Mouse (Mus musculus) erythroblast, embryonic 14.5 days (primary cell): ENCODE results near the gene Fis1. TPM values are rescaled to one million over a fixed set of nuclear protein-coding genes. Genes with fewer than 3 reads are reported as not detected.

ENCODE experiments used
- H3K27me3 ChIP-seq: 2 replicates; pipeline ENCODE4 v1.6.1; 2012; ENCODE audit warnings: inconsistent platforms; ENCODE audit not compliant: control insufficient read depth
- H3K36me3 ChIP-seq: 2 replicates; pipeline ENCODE4 v1.6.1; 2012; ENCODE audit warnings: mild to moderate bottlenecking, inconsistent platforms; ENCODE audit not compliant: control insufficient read depth
- H3K4me1 ChIP-seq: 2 replicates; pipeline ENCODE4 v1.6.1; 2012; ENCODE audit warnings: inconsistent platforms; ENCODE audit not compliant: control insufficient read depth
- H3K4me3 ChIP-seq: replicated peaks from 2 replicates; pipeline ENCODE3; 2012; ENCODE audit warnings: moderate library complexity, mild to moderate bottlenecking, inconsistent platforms
- H3K9me3 ChIP-seq: 2 replicates; pipeline ENCODE4 v1.6.1; 2012; ENCODE audit warnings: low read length, inconsistent platforms, mixed read lengths; ENCODE audit not compliant: control insufficient read depth
- GATA1 ChIP-seq: IDR thresholded peaks from 2 replicates; pipeline ENCODE4 v1.6.1; 2012; ENCODE audit warnings: low read length, inconsistent platforms, mixed read lengths
- TAL1 ChIP-seq: IDR thresholded peaks from 3 replicates; pipeline ENCODE4 v1.6.1; 2012; ENCODE audit warnings: low read length, inconsistent platforms, mixed read lengths
- polyA plus RNA-seq: library from polyadenylated mRNA; stranded (reverse); fragments of >175 nt; gene quantifications from 2 replicates; pipeline ENCODE4 v1.2.3, GENCODE M21; 2012

The Fis1 gene
- polyA plus RNA-seq, 1 experiment = 325 TPM

DNA sequence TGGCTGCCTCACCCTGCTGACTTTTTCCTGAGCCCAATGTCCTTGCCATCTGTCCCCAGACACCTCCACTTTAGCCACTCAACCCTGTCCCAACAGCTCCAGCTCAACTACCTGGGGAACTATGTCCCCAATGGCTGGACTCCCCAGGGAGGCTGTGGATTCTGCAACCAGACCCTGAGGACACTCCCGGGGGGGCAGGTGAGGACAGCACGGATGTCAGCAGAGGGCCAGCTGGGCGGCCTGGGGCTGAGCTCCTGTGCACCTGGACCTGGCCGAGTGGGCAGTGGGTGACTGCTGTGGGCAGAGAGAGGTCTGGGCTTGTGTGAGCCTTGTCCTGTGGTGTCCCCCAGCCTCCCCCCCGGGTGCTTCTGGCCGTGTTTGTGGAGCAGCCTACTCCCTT, 36.7 kb downstream of the Fis1 start:
- Histone ChIP-seq H3K4me1 (peaks cover 38% of the 10 kb centered on the region), H3K9me3 (no peaks in the 10 kb centered on the region), H3K27me3 (no peaks in the 10 kb centered on the region), H3K36me3 (peaks cover 62% of the 10 kb centered on the region), H3K4me3 (no peak overlapping the region)
- TF ChIP-seq TAL1 (no peak), GATA1 (no peak)

DNA sequence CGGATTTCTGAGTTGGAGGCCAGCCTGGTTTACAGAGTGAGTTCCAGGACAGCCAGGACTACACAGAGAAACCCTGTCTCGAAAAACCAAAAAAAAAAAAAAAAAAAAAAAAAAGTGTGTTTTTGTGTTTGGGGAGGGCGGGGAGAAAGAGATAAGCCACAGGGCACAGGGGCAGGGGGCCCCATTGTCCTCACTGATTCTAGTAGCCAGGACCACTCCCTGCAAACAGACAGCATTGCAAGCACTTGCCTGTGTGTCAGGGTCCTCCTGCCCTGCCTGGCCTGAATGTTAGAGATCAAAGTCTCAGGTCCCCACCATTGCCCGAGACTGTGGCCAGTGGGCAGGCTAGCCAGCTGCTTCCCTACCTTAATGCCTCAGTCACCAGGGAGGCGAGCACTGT, 46.4 kb downstream of the Fis1 start:
- Histone ChIP-seq H3K4me3 (no peak overlapping the region), H3K27me3 (no peaks in the 10 kb centered on the region), H3K9me3 (no peaks in the 10 kb centered on the region), H3K4me1 (peaks cover 18% of the 10 kb centered on the region), H3K36me3 (peaks cover 16% of the 10 kb centered on the region)
- TF ChIP-seq TAL1 (no peak), GATA1 (no peak)

DNA sequence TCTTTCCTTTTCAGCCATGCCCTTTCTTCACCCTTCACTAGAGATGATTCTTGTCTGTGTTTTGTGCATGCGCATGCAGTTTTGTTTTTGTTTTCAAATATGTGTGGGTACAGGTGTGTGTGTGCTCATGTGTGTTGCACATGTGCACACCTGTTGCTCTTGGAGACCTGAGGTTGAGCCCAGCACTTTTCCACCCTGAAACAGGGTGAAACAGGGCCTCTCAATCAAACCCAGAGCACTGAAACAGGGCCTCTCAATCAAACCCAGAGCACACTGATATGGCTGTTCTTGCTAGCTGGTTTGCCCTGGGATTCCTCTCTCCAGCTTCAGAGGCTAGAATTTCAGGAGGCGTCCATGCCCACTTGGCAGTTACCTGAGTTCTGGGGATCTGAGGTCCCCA, 47.5 kb downstream of the Fis1 start:
- H3K4me1 ChIP-seq = peaks cover 18% of the 10 kb centered on the region
- no peak for TF ChIP-seq TAL1
- no peak for TF ChIP-seq GATA1
- H3K27me3 ChIP-seq = no peaks in the 10 kb centered on the region
- H3K36me3 ChIP-seq = peaks cover 5% of the 10 kb centered on the region
- no peak overlapping the region for H3K4me3 ChIP-seq
- no peaks in the 10 kb centered on the region for H3K9me3 ChIP-seq

DNA sequence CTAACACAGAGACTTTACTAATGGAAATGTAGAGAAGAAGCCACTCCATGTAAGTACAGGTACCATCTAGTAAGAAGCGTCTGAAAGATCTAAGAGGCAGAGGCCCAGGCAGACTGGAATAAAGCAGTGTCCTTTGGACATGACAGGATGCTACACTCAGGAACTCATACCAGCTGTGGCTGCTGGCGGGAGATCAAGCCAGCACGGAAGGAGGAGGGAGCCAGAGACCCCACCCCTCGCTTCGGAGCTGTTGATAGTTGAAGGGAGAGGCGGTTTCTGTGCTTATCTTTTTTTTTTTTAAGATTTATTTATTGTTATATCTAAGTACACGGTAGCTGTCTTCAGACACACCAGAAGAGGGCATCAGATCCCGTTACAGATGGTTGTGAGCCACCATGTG, 54.2 kb downstream of the Fis1 start:
- Histone ChIP-seq H3K4me3 (no peak overlapping the region), H3K9me3 (no peaks in the 10 kb centered on the region), H3K36me3 (no peaks in the 10 kb centered on the region), H3K27me3 (peaks cover 16% of the 10 kb centered on the region), H3K4me1 (no peaks in the 10 kb centered on the region)
- no peak for TF ChIP-seq TAL1
- TF ChIP-seq GATA1 = no peak

DNA sequence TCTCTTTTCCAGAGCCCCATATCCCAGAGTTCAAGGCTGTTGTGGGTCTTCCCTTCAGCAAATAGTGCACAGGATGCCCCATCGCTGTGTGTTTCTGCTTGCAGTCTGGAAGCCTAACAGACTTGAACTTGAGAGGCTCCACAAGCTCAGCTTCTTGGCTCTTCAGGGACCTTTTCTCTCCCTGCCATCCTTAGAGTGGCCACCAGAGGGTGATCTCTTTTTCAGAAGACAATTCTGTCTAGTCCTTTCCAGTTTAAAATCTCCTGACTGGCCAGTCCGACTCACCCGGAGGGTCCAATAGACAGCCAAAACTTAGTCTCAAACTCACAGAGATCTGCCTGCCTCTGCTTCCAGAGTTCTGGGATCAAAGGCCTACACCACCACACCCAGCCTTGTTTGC, 56.9 kb downstream of the Fis1 start:
- H3K4me3 ChIP-seq = no peak overlapping the region
- H3K36me3 ChIP-seq = no peaks in the 10 kb centered on the region
- TF ChIP-seq GATA1 (no peak), TAL1 (no peak)
- no peaks in the 10 kb centered on the region for H3K4me1 ChIP-seq
- H3K27me3 ChIP-seq = peaks cover 16% of the 10 kb centered on the region
- peaks cover 4% of the 10 kb centered on the region for H3K9me3 ChIP-seq

DNA sequence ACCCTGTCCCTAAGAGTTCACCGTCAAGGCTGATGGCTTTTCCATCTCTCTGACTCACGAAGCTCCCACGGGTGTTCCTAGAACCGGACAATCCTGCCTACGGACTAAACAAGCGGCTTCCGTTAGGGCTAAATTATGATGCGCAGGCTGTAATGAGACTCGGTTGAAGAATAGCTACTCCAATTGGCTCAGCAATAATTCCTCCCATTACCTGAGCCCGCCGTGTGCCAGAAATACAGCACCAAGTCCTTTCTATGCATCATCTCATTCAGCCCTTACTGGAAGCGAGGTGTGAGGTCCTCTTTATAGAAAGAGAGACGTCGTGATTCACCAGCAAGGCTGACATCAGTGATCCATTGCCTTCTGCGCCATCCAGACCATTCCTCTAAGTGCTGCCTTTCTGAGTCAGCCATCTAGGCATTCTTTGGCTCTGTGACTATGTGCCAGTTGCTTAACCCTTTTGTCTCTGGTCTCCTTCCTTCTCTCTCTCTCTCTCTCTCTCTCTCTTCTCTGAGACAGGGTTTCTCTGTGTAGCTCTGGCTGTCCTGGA, 59.4 kb downstream of the Fis1 start:
- TF ChIP-seq GATA1 = no peak
- TF ChIP-seq TAL1 = no peak
- Histone ChIP-seq H3K36me3 (no peaks in the 10 kb centered on the region), H3K4me3 (no peak overlapping the region), H3K4me1 (no peaks in the 10 kb centered on the region), H3K9me3 (peaks cover 9% of the 10 kb centered on the region), H3K27me3 (peaks cover 13% of the 10 kb centered on the region)

Other genes starting within 250 kb of the Fis1 start
- gene Col26a1, start 70.1 kb upstream of the Fis1 start, polyA plus RNA-seq = 0.02 TPM in 2 replicates
- 0.02 and 0.24 TPM in 2 replicates for gene Ift22, start 45.1 kb upstream of the Fis1 start, polyA plus RNA-seq
- 0.03 and 0.04 TPM in 2 replicates for gene Cldn15, start 13.3 kb downstream of the Fis1 start, polyA plus RNA-seq
- 1.8 and 3.6 TPM in 2 replicates for gene Plod3, start 33.7 kb downstream of the Fis1 start, polyA plus RNA-seq
- gene Znhit1, start 34.7 kb downstream of the Fis1 start, polyA plus RNA-seq = 55.9 and 77.3 TPM in 2 replicates
- 0.10 and 0.17 TPM in 2 replicates for gene Vgf, start 73.1 kb downstream of the Fis1 start, polyA plus RNA-seq
- 11.7 and 12.6 TPM in 2 replicates for gene Ap1s1, start 92.9 kb downstream of the Fis1 start, polyA plus RNA-seq
- gene Serpine1, start 119.0 kb downstream of the Fis1 start, polyA plus RNA-seq = not detected in 2 replicates
- gene Trim56, start 162.9 kb downstream of the Fis1 start, polyA plus RNA-seq = 3.3 and 3.5 TPM in 2 replicates
- gene Muc3, start 196.0 kb downstream of the Fis1 start, polyA plus RNA-seq = not detected in 2 replicates